Mouse (Mus musculus) lung, embryonic 14.5 days (tissue): ENCODE data around the gene Srxn1. TPM values are rescaled to one million over a fixed set of nuclear protein-coding genes. Genes with fewer than 3 reads are reported as not detected.

Experiments
- ATAC-seq: fragments of 200-750 bp; cut with Nextera tagmentation; 2 replicates; pipeline ENCODE4 v1.8.0; 2017; ENCODE audit warnings: mild to moderate bottlenecking, moderate TSS enrichment, moderate library complexity; ENCODE audit not compliant: insufficient read depth
- DNase-seq: peaks from one replicate; pipeline ENCODE4 v3.0.0-alpha.2; 2015
- H3K27ac ChIP-seq: fragments of 300-500 bp; sonication (generic); 2 replicates; pipeline ENCODE4 v1.5.1; 2014; ENCODE audit warnings: low read depth, mild to moderate bottlenecking, moderate library complexity
- H3K27me3 ChIP-seq: fragments of 300-500 bp; sonication (generic); 2 replicates; pipeline ENCODE4 v1.6.1; 2014; ENCODE audit warnings: low read length, control low read depth; ENCODE audit not compliant: insufficient read depth
- H3K36me3 ChIP-seq: fragments of 300-500 bp; sonication (generic); 2 replicates; pipeline ENCODE4 v1.6.1; 2014; ENCODE audit warnings: control low read depth; ENCODE audit not compliant: insufficient read depth
- H3K4me1 ChIP-seq: fragments of 300-500 bp; sonication (generic); 2 replicates; pipeline ENCODE4 v1.6.1; 2014; ENCODE audit warnings: antibody characterized with exemption, control low read depth; ENCODE audit not compliant: insufficient read depth
- H3K4me2 ChIP-seq: fragments of 300-500 bp; sonication (generic); 2 replicates; pipeline ENCODE4 v1.6.1; 2014; ENCODE audit warnings: mild to moderate bottlenecking
- H3K4me3 ChIP-seq: fragments of 300-500 bp; sonication (generic); 2 replicates; pipeline ENCODE4 v1.5.1; 2014; ENCODE audit warnings: low read depth, low read length
- H3K9ac ChIP-seq: fragments of 300-500 bp; sonication (generic); 2 replicates; pipeline ENCODE4 v1.6.1; 2014
- H3K9me3 ChIP-seq: fragments of 300-500 bp; sonication (generic); 2 replicates; pipeline ENCODE4 v1.6.1; 2016; ENCODE audit warnings: low read depth, low read length, control low read depth
- CTCF ChIP-seq: IDR thresholded peaks from 2 replicates; pipeline ENCODE4 v1.5.1; 2016; ENCODE audit warnings: antibody characterized with exemption, low read depth
- WGBS: fragments of 180-500 bp; shearing (Covaris S2); extraction: QIAGEN DNeasy Blood & Tissue Kit; methylation state at CpG from one replicate; pipeline ENCODE4 v1.1.7; 2014; 5-methylcytosine and 5-hydroxymethylcytosine counted together
- polyA plus RNA-seq: library from polyadenylated mRNA; unstranded; fragments of >200 nt; fragmentation: Nextera tagmentation; extraction: Ambion mirVana; gene quantifications from 2 replicates; pipeline ENCODE4 v1.2.1, GENCODE M21; 2014

The Srxn1 gene
- polyA plus RNA-seq, 1 experiment from 2014 or later = 6.6 TPM

DNA sequence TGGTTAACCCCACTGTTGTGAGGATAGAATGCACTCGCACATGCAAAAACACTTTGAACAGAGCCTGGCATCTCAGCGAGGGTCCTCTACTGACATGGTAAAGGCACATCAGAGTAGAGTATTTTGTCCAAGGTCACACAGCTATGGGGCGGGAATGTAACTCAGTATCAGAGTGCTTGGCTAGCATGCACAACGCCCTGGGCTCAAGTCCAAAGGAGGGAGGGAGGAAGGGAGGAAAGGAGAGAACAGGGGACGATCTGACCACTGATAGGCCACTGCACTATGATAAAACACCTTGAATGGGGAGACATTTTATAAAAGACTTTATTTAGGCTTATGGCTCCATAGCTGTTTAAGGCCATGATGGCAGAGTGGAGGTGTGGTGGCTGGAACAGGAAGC, 15.7 kb upstream of the Srxn1 start:
- no peak overlapping the region for H3K27ac ChIP-seq
- H3K4me3 ChIP-seq = no peak overlapping the region
- no peak overlapping the region for H3K4me2 ChIP-seq
- H3K9ac ChIP-seq = no peak overlapping the region
- H3K36me3 ChIP-seq = no peaks in the 10 kb centered on the region
- no peak for TF ChIP-seq CTCF
- no peak for ATAC-seq
- H3K27me3 ChIP-seq = peaks cover 40% of the 10 kb centered on the region
- no peaks in the 10 kb centered on the region for H3K4me1 ChIP-seq
- 77% methylated on average over 5 of the region's 5 CpGs for WGBS
- no peak for DNase-seq
- no peaks in the 10 kb centered on the region for H3K9me3 ChIP-seq

DNA sequence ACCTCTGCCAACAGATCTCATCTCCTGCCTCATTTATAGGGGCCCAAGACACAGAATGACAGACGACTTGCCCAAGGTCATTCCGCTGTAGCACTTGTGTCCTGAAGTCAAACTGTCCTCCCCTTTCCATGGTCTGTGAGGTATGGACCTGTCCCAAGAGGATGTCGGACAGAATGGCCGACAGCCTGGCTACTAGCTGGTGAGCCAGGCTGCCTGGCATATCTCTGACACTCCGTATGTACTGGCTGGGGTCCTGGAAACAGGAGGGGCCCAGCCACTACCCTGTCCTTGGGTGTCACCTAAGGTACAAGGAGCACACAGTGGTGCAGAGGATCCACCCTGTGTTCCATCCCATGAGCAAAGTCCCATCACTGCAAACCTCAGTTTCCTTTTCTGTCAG, 14.8 kb upstream of the Srxn1 start:
- H3K4me1 ChIP-seq = no peaks in the 10 kb centered on the region
- TF ChIP-seq CTCF = no peak
- 81% methylated on average over 5 of the region's 5 CpGs for whole genome bisulfite sequencing
- no peaks in the 10 kb centered on the region for H3K9me3 ChIP-seq
- DNase-seq = no peak
- ATAC-seq = no peak
- H3K4me3 ChIP-seq = no peak overlapping the region
- no peak overlapping the region for H3K27ac ChIP-seq
- no peak overlapping the region for H3K9ac ChIP-seq
- no peaks in the 10 kb centered on the region for H3K36me3 ChIP-seq
- H3K4me2 ChIP-seq = no peak overlapping the region
- H3K27me3 ChIP-seq = peaks cover 49% of the 10 kb centered on the region

- Histone ChIP-seq H3K9ac (no peak overlapping the region), H3K36me3 (no peaks in the 10 kb centered on the region), H3K4me3 (no peak overlapping the region), H3K4me2 (no peak overlapping the region), H3K9me3 (no peaks in the 10 kb centered on the region), H3K27ac (no peak overlapping the region), H3K4me1 (no peaks in the 10 kb centered on the region), H3K27me3 (peaks cover 60% of the 10 kb centered on the region)
- 32% methylated on average over 12 of the region's 12 CpGs for WGBS
- DNase-seq = no peak
- no peak for TF ChIP-seq CTCF
- ATAC-seq = no peak
Measured at GRCm38 (mm10) chr2:152091342-152092056, 13.8 kb upstream of the Srxn1 start.

DNA sequence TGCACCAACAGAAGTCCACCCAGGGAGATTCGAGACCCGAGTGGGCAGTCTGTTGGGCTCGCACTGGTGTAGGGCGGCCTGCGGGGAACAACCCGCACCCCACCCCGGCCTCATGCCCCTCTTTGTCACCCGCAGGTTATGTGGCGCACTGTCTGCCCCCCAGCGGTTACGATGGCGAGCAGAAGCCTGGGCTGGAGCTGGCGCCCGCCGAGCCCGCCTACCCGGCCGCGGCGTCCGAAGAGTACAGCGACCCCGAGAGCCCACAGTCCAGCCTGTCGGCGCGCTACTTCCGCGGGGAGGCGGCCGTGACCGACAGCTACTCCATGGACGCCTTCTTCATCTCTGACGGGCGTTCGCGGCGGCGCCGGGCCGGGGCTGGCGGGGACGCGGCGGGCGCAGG, 12.4 kb upstream of the Srxn1 start:
- peak overlapping the region; percentile 37 for H3K4me3 ChIP-seq
- no peaks in the 10 kb centered on the region for H3K4me1 ChIP-seq
- H3K27me3 ChIP-seq = peaks cover 60% of the 10 kb centered on the region
- H3K27ac ChIP-seq = no peak overlapping the region
- peak; percentile 29; the same call in 1 of the 2 replicates for TF ChIP-seq CTCF
- H3K9ac ChIP-seq = no peak overlapping the region
- WGBS = 3% methylated on average over 44 of the region's 45 CpGs
- peak; percentile 33; the same call in 1 of the 2 replicates for ATAC-seq
- H3K4me2 ChIP-seq = peak overlapping the region; percentile 60
- H3K36me3 ChIP-seq = no peaks in the 10 kb centered on the region
- DNase-seq = peak; percentile 34
- H3K9me3 ChIP-seq = no peaks in the 10 kb centered on the region

DNA sequence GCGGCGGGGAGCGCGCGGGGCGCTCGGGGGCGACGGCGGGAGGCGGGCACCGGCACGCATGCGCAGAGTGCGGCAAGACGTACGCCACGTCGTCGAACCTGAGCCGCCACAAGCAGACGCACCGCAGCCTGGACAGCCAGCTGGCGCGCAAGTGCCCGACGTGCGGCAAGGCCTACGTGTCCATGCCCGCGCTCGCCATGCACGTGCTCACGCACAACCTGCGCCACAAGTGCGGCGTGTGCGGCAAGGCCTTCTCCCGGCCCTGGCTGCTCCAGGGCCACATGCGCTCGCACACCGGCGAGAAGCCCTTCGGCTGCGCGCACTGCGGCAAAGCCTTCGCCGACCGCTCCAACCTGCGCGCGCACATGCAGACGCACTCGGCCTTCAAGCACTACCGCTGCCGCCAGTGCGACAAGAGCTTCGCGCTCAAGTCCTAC, 11.9 kb upstream of the Srxn1 start:
- no peaks in the 10 kb centered on the region for H3K4me1 ChIP-seq
- no peak overlapping the region for H3K9ac ChIP-seq
- peaks cover 60% of the 10 kb centered on the region for H3K27me3 ChIP-seq
- DNase-seq = peak; percentile 50
- WGBS = 1% methylated on average over 59 of the region's 60 CpGs
- H3K4me2 ChIP-seq = peak overlapping the region; percentile 60
- H3K4me3 ChIP-seq = peak overlapping the region; percentile 37
- peak; percentile 23; the same call in 1 of the 2 replicates for ATAC-seq
- no peaks in the 10 kb centered on the region for H3K9me3 ChIP-seq
- no peak for TF ChIP-seq CTCF
- no peak overlapping the region for H3K27ac ChIP-seq
- H3K36me3 ChIP-seq = no peaks in the 10 kb centered on the region

- Histone ChIP-seq H3K9ac (no peak overlapping the region), H3K9me3 (no peaks in the 10 kb centered on the region), H3K4me3 (peak overlapping the region; percentile 8; the same call in 1 of the 2 replicates), H3K27ac (no peak overlapping the region), H3K4me1 (no peaks in the 10 kb centered on the region), H3K36me3 (no peaks in the 10 kb centered on the region), H3K27me3 (peaks cover 60% of the 10 kb centered on the region), H3K4me2 (peak overlapping the region; percentile 47)
- peak; percentile 10 for DNase-seq
- 5% methylated on average over 29 of the region's 29 CpGs for WGBS
- TF ChIP-seq CTCF = no peak
- peak; percentile 32; the same call in 1 of the 2 replicates for ATAC-seq
Measured at GRCm38 (mm10) chr2:152094856-152095545, 10.3 kb upstream of the Srxn1 start.

DNA sequence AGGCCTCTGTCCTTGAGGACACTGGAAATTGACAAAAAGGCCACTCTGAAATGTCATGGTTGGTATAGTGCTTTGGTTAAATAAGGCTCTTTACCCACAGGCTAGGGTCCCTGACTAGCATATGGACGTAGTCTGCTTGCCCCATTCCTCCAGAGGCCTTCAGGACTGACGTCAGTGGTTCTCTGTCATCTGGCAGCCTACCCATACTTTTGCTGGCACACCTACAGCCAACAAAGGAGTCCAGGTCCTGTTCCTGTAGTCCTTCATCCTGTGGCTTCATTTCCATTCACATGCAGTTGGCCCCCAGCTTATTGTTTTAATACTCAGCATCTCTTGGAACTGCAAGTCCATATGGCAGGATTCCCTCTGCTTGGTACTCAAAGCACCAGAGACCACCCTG, 8.4 kb upstream of the Srxn1 start:
- H3K27me3 ChIP-seq = peaks cover 45% of the 10 kb centered on the region
- TF ChIP-seq CTCF = no peak
- H3K4me3 ChIP-seq = no peak overlapping the region
- no peak for DNase-seq
- H3K9me3 ChIP-seq = no peaks in the 10 kb centered on the region
- no peak overlapping the region for H3K9ac ChIP-seq
- WGBS = 72% methylated on average over 2 of the region's 2 CpGs
- no peak overlapping the region for H3K4me2 ChIP-seq
- no peaks in the 10 kb centered on the region for H3K36me3 ChIP-seq
- no peaks in the 10 kb centered on the region for H3K4me1 ChIP-seq
- H3K27ac ChIP-seq = no peak overlapping the region
- no peak for ATAC-seq
